Mouse (Mus musculus): ENCODE data around the gene Trim3. TPM values are rescaled to one million over a fixed set of nuclear protein-coding genes. Genes with fewer than 3 reads are reported as not detected.
A peak's percentile ranks its signal among the peaks of the same experiment; 100 is the strongest.

Trim3 gene
- polyA plus RNA-seq, 1 experiment from 2014 or later, result 83.2 TPM

GRCm38 (mm10) chr7:105632551-105632972, 809 bp downstream of the Trim3 start:
- H3K9me3 ChIP-seq, result no peaks in the 10 kb centered on the region
- peak overlapping the region; percentile 93 for H3K9ac ChIP-seq
- H3K36me3 ChIP-seq, result peaks cover 20% of the 10 kb centered on the region
- peak overlapping the region; percentile 78 for H3K4me2 ChIP-seq
- H3K27ac ChIP-seq, result peak overlapping the region; percentile 93
- peak; percentile 17 for ATAC-seq (ENCODE audit: low FRiP score)
- H3K4me1 ChIP-seq (replicated peaks), result peaks cover 66% of the 10 kb centered on the region
- 0 out of 2 replicates have a peak, but pooled peaks cover 4% of the 10 kb centered on the region for H3K27me3 ChIP-seq
- WGBS, result 21% methylated on average over 4 of the region's 4 CpGs
- H3K4me3 ChIP-seq, result peak overlapping the region; percentile 84

DNA sequence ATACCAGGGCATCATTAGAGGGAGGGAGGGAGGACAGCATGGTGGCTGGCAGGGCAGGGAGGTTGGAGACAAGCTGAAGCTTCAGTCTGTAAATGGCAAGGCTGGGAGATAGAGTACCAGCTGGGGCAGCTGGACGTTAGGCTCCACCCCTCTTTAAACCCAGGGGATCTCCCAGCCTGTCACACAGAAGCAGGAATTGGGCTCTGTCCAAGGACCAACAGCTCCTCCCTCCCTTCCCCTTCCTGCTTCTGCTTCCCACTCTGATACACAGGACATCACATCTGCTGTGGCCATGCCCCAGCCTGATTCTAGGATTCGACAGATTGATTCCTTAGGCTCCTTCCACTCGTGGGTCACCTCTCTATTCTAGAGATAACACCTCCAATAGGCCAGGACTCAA, 4.7 kb downstream of the Trim3 start:
- Histone ChIP-seq H3K27ac (peak overlapping the region; percentile 76), H3K4me2 (no peak overlapping the region), H3K27me3 (no peaks in the 10 kb centered on the region), H3K4me3 (no peak overlapping the region), H3K4me1 (replicated peaks) (peaks cover 50% of the 10 kb centered on the region), H3K36me3 (peaks cover 21% of the 10 kb centered on the region), H3K9ac (0 out of 2 replicates have a peak overlapping the region, but pooled peaks have one; percentile 9), H3K9me3 (no peaks in the 10 kb centered on the region)
- peak; percentile 27; the same call in 1 of the 2 replicates for ATAC-seq (ENCODE audit: low FRiP score)
- 22% methylated on average over 3 of the region's 3 CpGs for WGBS

DNA sequence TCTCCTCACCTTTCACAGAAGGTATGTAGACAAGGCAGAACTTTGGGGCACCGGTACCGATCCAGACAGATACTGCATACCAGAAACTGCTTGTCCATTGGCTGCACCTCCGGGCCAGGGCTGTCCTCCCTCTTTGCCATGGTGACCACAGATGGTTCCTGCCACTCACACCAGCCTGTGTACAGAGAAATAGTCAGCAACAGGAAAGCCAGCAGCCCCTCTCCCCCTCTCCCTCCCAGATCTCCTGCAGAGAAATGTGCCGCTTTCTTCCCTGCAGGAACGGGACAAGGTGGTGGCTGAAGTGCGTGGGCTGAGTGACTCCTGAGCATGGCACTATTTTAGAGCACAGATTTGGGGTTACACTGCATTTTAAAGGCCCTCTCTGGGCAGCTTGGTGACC, 8.0 kb downstream of the Trim3 start:
- no peaks in the 10 kb centered on the region for H3K27me3 ChIP-seq
- no peaks in the 10 kb centered on the region for H3K9me3 ChIP-seq
- peaks cover 26% of the 10 kb centered on the region for H3K4me1 ChIP-seq (replicated peaks)
- no peak overlapping the region for H3K4me3 ChIP-seq
- peaks cover 53% of the 10 kb centered on the region for H3K36me3 ChIP-seq
- no peak overlapping the region for H3K4me2 ChIP-seq
- H3K9ac ChIP-seq, result no peak overlapping the region
- no peak overlapping the region for H3K27ac ChIP-seq
- WGBS, result 74% methylated on average over 6 of the region's 6 CpGs
- ATAC-seq (ENCODE audit: low FRiP score), result no peak

DNA sequence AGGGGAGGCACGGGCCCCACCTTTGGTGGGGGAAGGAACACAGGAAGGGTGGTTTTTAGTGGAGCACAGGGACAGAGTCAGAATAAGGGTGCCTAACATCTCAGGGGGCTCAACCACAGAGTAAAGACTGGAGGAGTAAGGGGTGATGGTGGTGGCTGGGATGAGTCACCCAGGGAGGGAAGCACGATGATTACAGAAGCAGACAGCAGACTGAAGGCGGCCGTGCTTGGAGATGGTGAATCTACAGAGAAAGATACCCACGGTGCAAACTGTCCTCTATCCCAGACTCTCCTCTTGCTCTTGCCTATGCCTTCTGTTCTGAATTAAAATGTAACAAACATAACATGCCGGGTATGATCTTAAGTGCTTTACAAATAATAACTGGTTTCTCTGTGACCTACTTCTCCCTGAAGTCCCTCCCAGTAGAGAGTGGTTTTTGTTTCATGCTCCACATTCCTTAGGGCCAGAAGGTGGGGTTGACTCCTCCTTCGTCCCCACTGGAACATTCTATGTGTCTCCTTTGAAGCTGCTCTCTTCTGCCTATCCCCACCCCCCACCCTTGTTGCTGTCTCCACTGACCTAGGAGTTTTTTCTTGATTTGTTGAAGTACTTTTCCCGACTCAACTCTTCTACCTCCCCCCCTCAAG, 11.6 kb downstream of the Trim3 start:
- WGBS, result 85% methylated on average over 8 of the region's 8 CpGs
- Histone ChIP-seq H3K4me3 (no peak overlapping the region), H3K9me3 (no peaks in the 10 kb centered on the region), H3K4me2 (no peak overlapping the region), H3K27ac (no peak overlapping the region), H3K4me1 (replicated peaks) (0 out of 2 replicates have a peak, but pooled peaks cover 5% of the 10 kb centered on the region), H3K9ac (no peak overlapping the region), H3K36me3 (peaks cover 90% of the 10 kb centered on the region), H3K27me3 (no peaks in the 10 kb centered on the region)
- ATAC-seq (ENCODE audit: low FRiP score), result no peak

- WGBS, result 80% methylated on average over 4 of the region's 4 CpGs
- H3K36me3 ChIP-seq, result peaks cover 97% of the 10 kb centered on the region
- no peak overlapping the region for H3K27ac ChIP-seq
- H3K4me1 ChIP-seq (replicated peaks), result 0 out of 2 replicates have a peak, but pooled peaks cover 5% of the 10 kb centered on the region
- no peak overlapping the region for H3K4me3 ChIP-seq
- ATAC-seq (ENCODE audit: low FRiP score), result no peak
- H3K27me3 ChIP-seq, result no peaks in the 10 kb centered on the region
- no peak overlapping the region for H3K9ac ChIP-seq
- H3K4me2 ChIP-seq, result no peak overlapping the region
- H3K9me3 ChIP-seq, result no peaks in the 10 kb centered on the region
Observed at GRCm38 (mm10) chr7:105621053-105621452, 12.3 kb downstream of the Trim3 start.

DNA sequence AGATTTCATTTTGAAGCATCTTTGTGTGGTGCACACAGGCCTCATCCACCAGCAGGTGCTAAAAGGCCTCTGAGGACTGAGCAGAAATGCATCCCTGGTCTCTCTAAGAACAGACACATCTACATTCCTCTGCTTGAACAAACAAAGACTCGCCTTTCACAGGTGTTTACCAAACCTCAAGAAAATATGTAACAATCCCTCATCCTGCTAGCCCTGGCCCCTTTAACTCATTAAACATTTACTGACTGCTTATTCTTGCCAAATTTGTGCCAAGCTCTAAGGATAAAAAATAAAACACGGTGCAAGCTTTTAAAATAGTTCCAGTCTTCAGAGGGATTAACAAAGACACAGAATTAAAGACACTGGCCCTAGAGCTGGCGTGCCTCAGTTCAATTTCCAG, 13.7 kb downstream of the Trim3 start:
- no peak overlapping the region for H3K4me3 ChIP-seq
- H3K27ac ChIP-seq, result no peak overlapping the region
- no peak overlapping the region for H3K9ac ChIP-seq
- WGBS, result 94% methylated on average over 3 of the region's 3 CpGs
- H3K36me3 ChIP-seq, result peaks cover 100% of the 10 kb centered on the region
- H3K27me3 ChIP-seq, result no peaks in the 10 kb centered on the region
- no peaks in the 10 kb centered on the region for H3K4me1 ChIP-seq (replicated peaks)
- no peak for ATAC-seq (ENCODE audit: low FRiP score)
- no peak overlapping the region for H3K4me2 ChIP-seq
- H3K9me3 ChIP-seq, result no peaks in the 10 kb centered on the region

GRCm38 (mm10) chr7:105617810-105618209, 15.6 kb downstream of the Trim3 start:
- H3K4me1 ChIP-seq (replicated peaks), result no peaks in the 10 kb centered on the region
- no peaks in the 10 kb centered on the region for H3K9me3 ChIP-seq
- 98% methylated on average over 22 of the region's 22 CpGs for WGBS
- peaks cover 100% of the 10 kb centered on the region for H3K36me3 ChIP-seq
- no peak overlapping the region for H3K27ac ChIP-seq
- no peaks in the 10 kb centered on the region for H3K27me3 ChIP-seq
- H3K4me3 ChIP-seq, result no peak overlapping the region
- no peak overlapping the region for H3K9ac ChIP-seq
- ATAC-seq (ENCODE audit: low FRiP score), result no peak
- no peak overlapping the region for H3K4me2 ChIP-seq

- H3K36me3 ChIP-seq, result peaks cover 100% of the 10 kb centered on the region
- WGBS, result 93% methylated on average over 6 of the region's 6 CpGs
Observed at GRCm38 (mm10) chr7:105616561-105616960, 16.8 kb downstream of the Trim3 start.

DNA sequence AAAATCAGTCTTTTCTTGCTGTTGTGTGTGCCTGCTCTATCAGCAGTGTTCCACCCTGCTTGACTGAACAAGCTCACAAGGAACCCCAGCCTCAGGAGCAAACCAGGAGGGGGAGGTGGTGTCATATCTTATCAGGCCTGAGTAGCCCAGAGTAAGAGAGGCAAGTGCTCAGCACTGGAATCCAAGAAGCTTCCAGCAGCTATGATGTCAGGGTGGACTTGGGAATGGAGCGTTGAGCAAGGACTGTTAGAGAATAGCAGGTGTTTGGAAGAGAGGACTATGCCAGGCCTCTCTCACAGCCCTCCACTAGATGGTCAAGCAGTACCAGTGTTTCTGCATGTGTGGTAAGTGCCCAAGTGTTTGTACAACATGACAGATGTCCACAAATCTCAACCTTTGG, 17.7 kb downstream of the Trim3 start:
- Histone ChIP-seq H3K4me3 (no peak overlapping the region), H3K27me3 (no peaks in the 10 kb centered on the region), H3K27ac (no peak overlapping the region), H3K4me2 (no peak overlapping the region), H3K4me1 (replicated peaks) (no peaks in the 10 kb centered on the region), H3K36me3 (peaks cover 100% of the 10 kb centered on the region), H3K9me3 (no peaks in the 10 kb centered on the region), H3K9ac (no peak overlapping the region)
- 92% methylated on average over 1 of the region's 1 CpGs for WGBS
- ATAC-seq (ENCODE audit: low FRiP score), result no peak

More at GRCm38 (mm10) chr7:105616561-105616960, 16.8 kb downstream of the Trim3 start:
- Histone ChIP-seq H3K4me1 (replicated peaks) (no peaks in the 10 kb centered on the region), H3K4me3 (no peak overlapping the region), H3K27me3 (no peaks in the 10 kb centered on the region), H3K9ac (no peak overlapping the region), H3K9me3 (no peaks in the 10 kb centered on the region), H3K4me2 (no peak overlapping the region), H3K27ac (no peak overlapping the region)
- ATAC-seq (ENCODE audit: low FRiP score), result no peak

DNA sequence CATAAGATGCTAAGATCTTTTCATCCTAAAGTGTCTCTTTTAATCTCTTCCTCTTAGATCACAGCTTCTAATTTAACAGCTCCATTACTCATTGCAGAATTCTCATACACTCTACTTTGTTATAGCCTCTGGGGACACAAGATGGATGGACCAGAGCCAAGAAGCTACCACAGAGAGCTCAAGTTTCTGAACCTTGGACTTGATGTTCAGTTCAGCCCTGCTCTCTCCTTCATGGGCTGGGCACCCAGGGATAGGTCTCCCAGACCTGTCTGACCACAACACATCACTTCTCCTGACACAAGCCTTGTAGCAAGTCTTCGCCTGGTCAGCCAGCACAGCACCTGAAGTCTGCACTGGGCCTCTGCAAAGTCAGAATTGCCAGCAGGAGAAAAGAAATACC, 19.0 kb downstream of the Trim3 start:
- Histone ChIP-seq H3K9ac (no peak overlapping the region), H3K27ac (no peak overlapping the region), H3K4me3 (no peak overlapping the region), H3K27me3 (no peaks in the 10 kb centered on the region), H3K4me1 (replicated peaks) (no peaks in the 10 kb centered on the region), H3K9me3 (no peaks in the 10 kb centered on the region), H3K4me2 (no peak overlapping the region), H3K36me3 (peaks cover 100% of the 10 kb centered on the region)
- 96% methylated on average over 1 of the region's 1 CpGs for WGBS
- no peak for ATAC-seq (ENCODE audit: low FRiP score)

- 100% methylated on average over 1 of the region's 1 CpGs for WGBS
- ATAC-seq (ENCODE audit: low FRiP score), result no peak
- Histone ChIP-seq H3K9me3 (no peaks in the 10 kb centered on the region), H3K4me2 (no peak overlapping the region), H3K27me3 (no peaks in the 10 kb centered on the region), H3K4me3 (no peak overlapping the region), H3K36me3 (peaks cover 80% of the 10 kb centered on the region), H3K27ac (no peak overlapping the region), H3K9ac (no peak overlapping the region), H3K4me1 (replicated peaks) (no peaks in the 10 kb centered on the region)
Observed at GRCm38 (mm10) chr7:105611767-105612166, 21.6 kb downstream of the Trim3 start.

DNA sequence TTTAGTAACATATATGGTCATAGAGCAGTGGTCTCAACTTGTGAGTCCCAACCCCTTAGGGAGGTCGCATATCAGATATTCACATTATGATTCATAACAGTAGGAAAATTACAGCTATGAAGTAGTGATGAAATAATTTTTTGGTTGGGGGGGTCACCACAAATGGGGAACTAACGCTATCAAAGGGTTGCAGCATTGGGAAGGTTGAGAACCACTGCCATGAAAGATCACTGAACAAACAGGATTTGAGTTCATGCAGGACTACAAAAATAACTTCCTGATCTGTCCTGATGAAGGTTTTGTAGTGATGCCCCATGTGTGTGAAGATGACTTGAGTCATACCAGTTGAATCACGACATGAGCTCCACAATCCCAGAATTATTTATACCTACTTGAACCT, 24.9 kb downstream of the Trim3 start:
- Histone ChIP-seq H3K9ac (no peak overlapping the region), H3K4me2 (no peak overlapping the region), H3K27me3 (no peaks in the 10 kb centered on the region), H3K4me1 (replicated peaks) (no peaks in the 10 kb centered on the region), H3K36me3 (peaks cover 47% of the 10 kb centered on the region), H3K4me3 (no peak overlapping the region), H3K9me3 (no peaks in the 10 kb centered on the region), H3K27ac (no peak overlapping the region)
- no peak for ATAC-seq (ENCODE audit: low FRiP score)
- 88% methylated on average over 3 of the region's 3 CpGs for WGBS
